Mouse (Mus musculus) megakaryocyte, adult 5-6 weeks (primary cell): ENCODE measurements around the gene Col2a1. TPM values are rescaled to one million over a fixed set of nuclear protein-coding genes. Genes with fewer than 3 reads are reported as not detected.

Source experiments
- ATAC-seq: 2 replicates; pipeline ENCODE4 v1.8.0; 2016; ENCODE audit warnings: mild to moderate bottlenecking, inconsistent platforms; ENCODE audit not compliant: poor library complexity, severe bottlenecking
- total RNA-seq, 2 experiments: library from RNA; stranded (forward) in 1 of 2; stranded (reverse) in 1 of 2; fragments of 153-499, 151-499 nt in 1 of 2; fragments of 221-1000, 200-1000 nt in 1 of 2; gene quantifications; 2 replicates each; pipeline versions ENCODE4 v1.2.3 to v1.2.4; 2015 to 2017

Gene Col2a1
- total RNA-seq, 2 experiments from 2014 or later: not detected

- no peak for ATAC-seq
Measured at GRCm38 (mm10) chr15:98002991-98003821, 1.3 kb downstream of the Col2a1 start.

- ATAC-seq: no peak
Measured at GRCm38 (mm10) chr15:98002113-98002990, 2.1 kb downstream of the Col2a1 start.

- ATAC-seq: no peak
Measured at GRCm38 (mm10) chr15:98001321-98002112, 3.0 kb downstream of the Col2a1 start.

- no peak for ATAC-seq
Measured at GRCm38 (mm10) chr15:97999991-98000390, 4.5 kb downstream of the Col2a1 start.

GRCm38 (mm10) chr15:97999546-97999945, 4.9 kb downstream of the Col2a1 start:
- no peak for ATAC-seq

- ATAC-seq: no peak
Measured at GRCm38 (mm10) chr15:97996716-97997256, 7.7 kb downstream of the Col2a1 start.

GRCm38 (mm10) chr15:97992712-97993286, 11.7 kb downstream of the Col2a1 start:
- ATAC-seq: peak; percentile 88

GRCm38 (mm10) chr15:97992027-97992711, 12.3 kb downstream of the Col2a1 start:
- ATAC-seq: no peak

- no peak for ATAC-seq
Measured at GRCm38 (mm10) chr15:97991285-97991895, 13.1 kb downstream of the Col2a1 start.

GRCm38 (mm10) chr15:97990721-97991120, 13.8 kb downstream of the Col2a1 start:
- ATAC-seq: no peak

- ATAC-seq: no peak
Measured at GRCm38 (mm10) chr15:97990124-97990523, 14.4 kb downstream of the Col2a1 start.

GRCm38 (mm10) chr15:97989544-97989943, 15.0 kb downstream of the Col2a1 start:
- ATAC-seq: no peak

GRCm38 (mm10) chr15:97981560-97981959, 22.9 kb downstream of the Col2a1 start:
- ATAC-seq: no peak

- no peak for ATAC-seq
Measured at GRCm38 (mm10) chr15:97973248-97974005, 31.1 kb downstream of the Col2a1 start.

- ATAC-seq: no peak
Measured at GRCm38 (mm10) chr15:97972580-97972979, 31.9 kb downstream of the Col2a1 start.

GRCm38 (mm10) chr15:97970299-97970698, 34.2 kb downstream of the Col2a1 start:
- ATAC-seq: peak; percentile 43; the same call in 1 of the 2 replicates

GRCm38 (mm10) chr15:97965311-97966045, 39.0 kb downstream of the Col2a1 start:
- no peak for ATAC-seq

- ATAC-seq: no peak
Measured at GRCm38 (mm10) chr15:97964836-97965187, 39.7 kb downstream of the Col2a1 start.
